Comparison of ENCODE assay signal across 14 mouse cellular contexts in the genomic region with DNA sequence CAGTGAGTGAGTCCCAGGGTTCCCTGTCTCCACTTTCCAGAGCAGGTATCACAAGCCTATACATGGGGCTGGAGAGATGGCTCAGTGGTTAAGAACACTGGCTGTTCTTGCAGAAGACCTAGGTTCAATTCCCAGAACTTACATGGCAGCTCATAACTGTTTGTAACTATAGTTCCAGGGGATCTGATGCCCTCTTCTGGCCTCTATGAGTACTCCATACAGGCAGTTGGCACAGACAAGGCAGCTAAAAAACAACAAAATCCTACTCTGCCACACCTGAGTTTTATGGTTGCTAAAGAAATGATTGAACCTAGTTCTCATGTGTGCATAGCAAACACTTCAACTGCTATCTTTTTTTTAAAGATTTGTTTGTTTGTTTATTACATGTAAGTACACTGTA. TPM values are rescaled to one million over a fixed set of nuclear protein-coding genes. Genes with fewer than 3 reads are reported as not detected.
DNase-seq lines count a peak whose midpoint lies in the region; ATAC-seq and TF ChIP-seq lines count a peak whose summit lies in the region.
"Had no signal": no experiment of that assay in that cellular context is flagged by ENCODE, and none has a peak within 500 bp of the region (broad histone marks: within the 10 kb centered on the region; RNA-seq: fewer than 3 reads in every experiment).

No protein-coding gene starts in this region.

- H3K4me1 ChIP-seq in forebrain, postnatal 0 days (ENCODE audit: insufficient read depth), result no peaks in the 10 kb centered on the region
- H3K4me1 ChIP-seq in forebrain, embryonic 10.5 days, result no peaks in the 10 kb centered on the region
- no peaks in the 10 kb centered on the region for H3K4me1 ChIP-seq in lung, postnatal 0 days (ENCODE audit: insufficient read depth, low read depth, low read length)
- no peaks in the 10 kb centered on the region for H3K4me1 ChIP-seq in hindbrain, embryonic 10.5 days (replicated peaks)
- H3K4me1 ChIP-seq: embryonic facial prominence, embryonic 10.5 days; forebrain, embryonic 13.5 days; hindbrain, embryonic 15.5 days; neural tube, embryonic 13.5 days had no signal

- no peak overlapping the region for H3K27ac ChIP-seq in forebrain, postnatal 0 days (ENCODE audit: low read depth, low read length)
- no peak overlapping the region for H3K27ac ChIP-seq in forebrain, embryonic 10.5 days
- no peak overlapping the region for H3K27ac ChIP-seq in lung, postnatal 0 days (ENCODE audit: low read length)
- H3K27ac ChIP-seq in hindbrain, embryonic 10.5 days, result no peak overlapping the region
- H3K27ac ChIP-seq: embryonic facial prominence, embryonic 10.5 days; forebrain, embryonic 13.5 days; hindbrain, embryonic 15.5 days; neural tube, embryonic 13.5 days had no signal

- TF ChIP-seq CTCF in forebrain, postnatal 0 days (IDR thresholded peaks at IDR 0.05; ENCODE audit: low read depth), result peak; percentile 35; the same call in 1 of the 2 replicates
- TF ChIP-seq CTCF in lung, postnatal 0 days (IDR thresholded peaks at IDR 0.05), result peak; percentile 51

- DNase-seq in forebrain, postnatal 0 days, result no peak
- DNase-seq in forebrain, embryonic 10.5 days (ENCODE audit: extremely low spot score, low spot score), result no peak
- no peak for DNase-seq in lung, postnatal 0 days (ENCODE audit: low spot score)
- no peak for DNase-seq in lung, postnatal 25 days (ENCODE audit: low spot score)
- DNase-seq in T-cell, adult 2 months (ENCODE audit: low spot score), result peak; percentile 15
- peak; percentile 41 for DNase-seq in naive thymus-derived CD4-positive, alpha-beta T cell, adult 2 months (ENCODE audit: low read depth)
- DNase-seq in hindbrain, embryonic 10.5 days (ENCODE audit: low spot score), result no peak
- no peak for DNase-seq in right cerebral cortex, postnatal 14 days
- DNase-seq: cerebellum, adult 11-12 months; right cerebral cortex, postnatal 25 days had no signal

- no peak overlapping the region for H3K4me3 ChIP-seq in forebrain, postnatal 0 days (ENCODE audit: low read depth, low read length)
- no peak overlapping the region for H3K4me3 ChIP-seq in forebrain, embryonic 10.5 days
- no peak overlapping the region for H3K4me3 ChIP-seq in lung, postnatal 0 days (ENCODE audit: low read depth, low read length)
- H3K4me3 ChIP-seq in hindbrain, embryonic 10.5 days, result no peak overlapping the region
- H3K4me3 ChIP-seq: embryonic facial prominence, embryonic 10.5 days; forebrain, embryonic 13.5 days; hindbrain, embryonic 15.5 days; neural tube, embryonic 13.5 days had no signal

- H3K9me3 ChIP-seq in forebrain, postnatal 0 days (ENCODE audit: low read length), result no peaks in the 10 kb centered on the region
- no peaks in the 10 kb centered on the region for H3K9me3 ChIP-seq in forebrain, embryonic 10.5 days
- H3K9me3 ChIP-seq in lung, postnatal 0 days (ENCODE audit: low read length), result no peaks in the 10 kb centered on the region
- H3K9me3 ChIP-seq in hindbrain, embryonic 10.5 days, result no peaks in the 10 kb centered on the region
- H3K9me3 ChIP-seq: embryonic facial prominence, embryonic 10.5 days; forebrain, embryonic 13.5 days; hindbrain, embryonic 15.5 days; neural tube, embryonic 13.5 days had no signal

- no peak for TF ChIP-seq EP300 in lung, postnatal 0 days (IDR thresholded peaks at IDR 0.05)

- no peak overlapping the region for H3K4me2 ChIP-seq in forebrain, postnatal 0 days (ENCODE audit: low read depth)
- no peak overlapping the region for H3K4me2 ChIP-seq in lung, postnatal 0 days (replicated peaks; ENCODE audit: low read depth, low read length)
- H3K4me2 ChIP-seq: forebrain, embryonic 13.5 days; hindbrain, embryonic 15.5 days; neural tube, embryonic 13.5 days had no signal

- no peak overlapping the region for H3K9ac ChIP-seq in forebrain, postnatal 0 days
- H3K9ac ChIP-seq in lung, postnatal 0 days (replicated peaks; ENCODE audit: low read depth), result no peak overlapping the region
- H3K9ac ChIP-seq: forebrain, embryonic 13.5 days; hindbrain, embryonic 15.5 days; neural tube, embryonic 13.5 days had no signal

- no peaks in the 10 kb centered on the region for H3K27me3 ChIP-seq in forebrain, postnatal 0 days (ENCODE audit: insufficient read depth, low read length)
- no peaks in the 10 kb centered on the region for H3K27me3 ChIP-seq in forebrain, embryonic 10.5 days (ENCODE audit: poor library complexity, severe bottlenecking)
- no peaks in the 10 kb centered on the region for H3K27me3 ChIP-seq in lung, postnatal 0 days (replicated peaks; ENCODE audit: insufficient read depth, low read length)
- no peaks in the 10 kb centered on the region for H3K27me3 ChIP-seq in hindbrain, embryonic 10.5 days (ENCODE audit: insufficient read depth, poor library complexity, severe bottlenecking)
- H3K27me3 ChIP-seq: forebrain, embryonic 13.5 days; hindbrain, embryonic 15.5 days; neural tube, embryonic 13.5 days had no signal

- no peak for ATAC-seq in forebrain, postnatal 0 days
- no peak for ATAC-seq in lung, postnatal 0 days
- ATAC-seq: forebrain, embryonic 13.5 days had no signal

- H3K36me3 ChIP-seq in forebrain, postnatal 0 days (ENCODE audit: insufficient read depth), result peaks cover 18% of the 10 kb centered on the region
- peaks cover 80% of the 10 kb centered on the region for H3K36me3 ChIP-seq in forebrain, embryonic 10.5 days (replicated peaks)
- H3K36me3 ChIP-seq in lung, postnatal 0 days (ENCODE audit: insufficient read depth, low read length), result peaks cover 33% of the 10 kb centered on the region; the same call in 1 of the 2 replicates
- H3K36me3 ChIP-seq in hindbrain, embryonic 10.5 days, result peaks cover 78% of the 10 kb centered on the region

RNA-seq across cellular contexts. Expression of a gene that starts 56.2 kb away (rescaled TPM):
- 204 and 237 TPM in 2 replicates for total RNA-seq in forebrain, postnatal 0 days (2014; rRNA removed)
- polyA plus RNA-seq in forebrain, postnatal 0 days (2015; fragmentation: Nextera tagmentation; extraction: Ambion mirVana), result 130 and 151 TPM in 2 replicates
- 69.4 and 71.5 TPM in 2 replicates for polyA plus RNA-seq in forebrain, embryonic 10.5 days (2016; fragmentation: Nextera tagmentation; extraction: Ambion mirVana)
- polyA plus RNA-seq in lung, postnatal 0 days (2015; fragmentation: Nextera tagmentation; extraction: Ambion mirVana), result 58.4 and 65.4 TPM in 2 replicates
- polyA plus RNA-seq in hindbrain, embryonic 10.5 days (2016; fragmentation: Nextera tagmentation; extraction: Ambion mirVana), result 81.9 and 94.4 TPM in 2 replicates

Comparison
In these comparisons a context has a peak if more than half of its experiments do, and no peak if none do; other contexts are left out.
1. DNase-seq: peak in T-cell, adult 2 months (single experiment) and naive thymus-derived CD4-positive, alpha-beta T cell, adult 2 months (single experiment); none in forebrain, postnatal 0 days (single experiment), forebrain, embryonic 10.5 days (single experiment), lung, postnatal 0 days (single experiment), lung, postnatal 25 days (single experiment), hindbrain, embryonic 10.5 days (single experiment) and right cerebral cortex, postnatal 14 days (single experiment).